ENCODE assay signal across 31 mouse cellular contexts in the genomic region with DNA sequence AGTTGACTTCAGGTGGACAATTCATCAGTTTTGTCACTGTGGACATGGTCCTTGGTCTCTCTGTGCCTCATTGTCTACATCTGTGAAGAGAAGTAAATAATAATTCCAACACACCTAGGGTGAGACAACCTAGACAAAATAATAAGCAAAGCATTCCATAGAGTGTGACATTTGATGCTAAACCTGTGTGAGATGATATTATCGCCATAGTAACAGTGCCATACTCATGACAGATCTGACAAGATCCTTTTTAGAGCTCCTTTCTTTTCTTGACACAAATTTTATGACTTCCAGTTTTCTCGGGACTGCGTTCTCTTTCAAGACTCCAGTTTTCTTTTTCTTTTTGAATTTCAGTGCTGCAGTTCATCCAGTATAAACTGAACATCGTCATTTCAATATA.
"Had no signal": no experiment of that assay in that cellular context is flagged by ENCODE, and none has a peak within 500 bp of the region (broad histone marks: within the 10 kb centered on the region; RNA-seq: fewer than 3 reads in every experiment).

No protein-coding gene starts in this region.

- H3K4me1 ChIP-seq: limb, embryonic 13.5 days; limb, embryonic 15.5 days; liver, embryonic 12.5 days; liver, embryonic 13.5 days; liver, embryonic 15.5 days; lung, embryonic 15.5 days; megakaryocyte, embryonic 14.5 days; midbrain, embryonic 12.5 days; midbrain, embryonic 13.5 days; midbrain, embryonic 15.5 days; neural tube, embryonic 12.5 days; neural tube, embryonic 13.5 days had no signal

- H3K27ac ChIP-seq: limb, embryonic 10.5 days; limb, embryonic 12.5 days; limb, embryonic 13.5 days; limb, embryonic 15.5 days; liver, embryonic 12.5 days; liver, embryonic 13.5 days; liver, embryonic 14.5 days; liver, embryonic 15.5 days; lung, embryonic 15.5 days; macrophage; midbrain, embryonic 10.5 days; midbrain, embryonic 12.5 days; midbrain, embryonic 13.5 days; midbrain, embryonic 15.5 days; neural tube, embryonic 12.5 days; neural tube, embryonic 13.5 days had no signal

- H3K4me3 ChIP-seq: limb, embryonic 10.5 days; limb, embryonic 12.5 days; limb, embryonic 13.5 days; limb, embryonic 15.5 days; liver, embryonic 12.5 days; liver, embryonic 13.5 days; liver, embryonic 15.5 days; lung, embryonic 15.5 days; megakaryocyte, embryonic 14.5 days; midbrain, embryonic 10.5 days; midbrain, embryonic 12.5 days; midbrain, embryonic 13.5 days; midbrain, embryonic 15.5 days; myocyte; neural tube, embryonic 12.5 days; neural tube, embryonic 13.5 days had no signal

- H3K4me2 ChIP-seq: limb, embryonic 12.5 days; limb, embryonic 13.5 days; limb, embryonic 15.5 days; liver, embryonic 11.5 days; liver, embryonic 12.5 days; liver, embryonic 13.5 days; liver, embryonic 15.5 days; lung, embryonic 14.5 days; lung, embryonic 15.5 days; midbrain, embryonic 12.5 days; midbrain, embryonic 13.5 days; midbrain, embryonic 15.5 days; neural tube, embryonic 12.5 days; neural tube, embryonic 13.5 days had no signal

- H3K36me3 ChIP-seq: limb, embryonic 10.5 days; limb, embryonic 12.5 days; limb, embryonic 13.5 days; limb, embryonic 15.5 days; liver, embryonic 12.5 days; liver, embryonic 13.5 days; liver, embryonic 15.5 days; lung, embryonic 15.5 days; midbrain, embryonic 10.5 days; midbrain, embryonic 12.5 days; midbrain, embryonic 13.5 days; midbrain, embryonic 15.5 days; neural tube, embryonic 12.5 days; neural tube, embryonic 13.5 days had no signal

- H3K9me3 ChIP-seq: limb, embryonic 10.5 days; limb, embryonic 12.5 days; limb, embryonic 13.5 days; limb, embryonic 15.5 days; liver, embryonic 12.5 days; liver, embryonic 13.5 days; liver, embryonic 15.5 days; lung, embryonic 15.5 days; megakaryocyte, embryonic 14.5 days; midbrain, embryonic 10.5 days; midbrain, embryonic 12.5 days; midbrain, embryonic 13.5 days; midbrain, embryonic 15.5 days; neural tube, embryonic 12.5 days; neural tube, embryonic 13.5 days had no signal

- DNase-seq: left cerebral cortex, postnatal 4 days; liver; liver, embryonic 13.5 days; liver, postnatal 0 days; lung, adult 18-20 months; lung, adult 2 months; lung, embryonic 14.5 days; lung, postnatal 10 days; lung, postnatal 14 days; lung, postnatal 36 days; lung, postnatal 4 days; midbrain, embryonic 14.5 days had no signal

- H3K9ac ChIP-seq: limb, embryonic 12.5 days; limb, embryonic 13.5 days; limb, embryonic 15.5 days; liver, embryonic 12.5 days; liver, embryonic 13.5 days; liver, embryonic 14.5 days; liver, embryonic 15.5 days; liver, postnatal 0 days; lung, embryonic 14.5 days; lung, embryonic 15.5 days; midbrain, embryonic 12.5 days; midbrain, embryonic 13.5 days; midbrain, embryonic 15.5 days; neural tube, embryonic 12.5 days; neural tube, embryonic 13.5 days had no signal

- ATAC-seq: liver, embryonic 12.5 days; liver, postnatal 0 days; lung, postnatal 0 days; midbrain, embryonic 13.5 days; midbrain, embryonic 15.5 days had no signal

- H3K27me3 ChIP-seq: limb, embryonic 12.5 days; limb, embryonic 13.5 days; limb, embryonic 15.5 days; liver, embryonic 12.5 days; liver, embryonic 13.5 days; liver, embryonic 15.5 days; lung, embryonic 15.5 days; midbrain, embryonic 12.5 days; midbrain, embryonic 13.5 days; midbrain, embryonic 15.5 days; neural tube, embryonic 12.5 days; neural tube, embryonic 13.5 days had no signal
